Mouse (Mus musculus) heart, adult 11 months (tissue): Measurements from ENCODE around the gene Ddb1.

Source experiments
- DNase-seq: peaks from one replicate; pipeline ENCODE4 v3.0.0; 2022

The Ddb1 gene

GRCm38 (mm10) chr19:10591659-10592377 is 13.3 kb upstream of the Ddb1 start:
- no peak for DNase-seq

GRCm38 (mm10) chr19:10598188-10598587 is 6.9 kb upstream of the Ddb1 start:
- DNase-seq: peak; percentile 70

GRCm38 (mm10) chr19:10599648-10600047 is 5.5 kb upstream of the Ddb1 start:
- DNase-seq: no peak

GRCm38 (mm10) chr19:10602247-10602769 is 2.8 kb upstream of the Ddb1 start:
- DNase-seq: peak; percentile 93

GRCm38 (mm10) chr19:10602787-10603186 is 2.3 kb upstream of the Ddb1 start:
- peak; percentile 98 for DNase-seq

GRCm38 (mm10) chr19:10603660-10604523 is 1.2 kb upstream of the Ddb1 start:
- peak; percentile 91 for DNase-seq

- DNase-seq: no peak
These were observed 593 bp upstream of the Ddb1 start for GRCm38 (mm10) chr19:10604534-10604933.

GRCm38 (mm10) chr19:10605901-10606622 is 935 bp downstream of the Ddb1 start:
- DNase-seq: no peak

GRCm38 (mm10) chr19:10608573-10609240 is 3.6 kb downstream of the Ddb1 start:
- no peak for DNase-seq

- DNase-seq: peak; percentile 92
These were observed 29.2 kb downstream of the Ddb1 start, which contains the start of gene Vwce for GRCm38 (mm10) chr19:10634106-10634871. Vwce (plus strand) TSS chr19:10634213.

- DNase-seq: peak; percentile 93
These were observed 29.8 kb downstream of the Ddb1 start for GRCm38 (mm10) chr19:10634872-10635318.

GRCm38 (mm10) chr19:10637840-10638239 is 32.7 kb downstream of the Ddb1 start:
- DNase-seq: no peak

GRCm38 (mm10) chr19:10640080-10640479 is 35.0 kb downstream of the Ddb1 start:
- DNase-seq: no peak

- DNase-seq: no peak
These were observed 35.7 kb downstream of the Ddb1 start for GRCm38 (mm10) chr19:10640589-10641378.

- peak; percentile 89 for DNase-seq
These were observed 40.5 kb downstream of the Ddb1 start for GRCm38 (mm10) chr19:10645616-10646015.

- no peak for DNase-seq
These were observed 43.0 kb downstream of the Ddb1 start for GRCm38 (mm10) chr19:10648156-10648555.

- no peak for DNase-seq
These were observed 50.9 kb downstream of the Ddb1 start for GRCm38 (mm10) chr19:10656058-10656457.

GRCm38 (mm10) chr19:10657742-10658141 is 52.6 kb downstream of the Ddb1 start:
- no peak for DNase-seq

GRCm38 (mm10) chr19:10658406-10658805 is 53.3 kb downstream of the Ddb1 start:
- no peak for DNase-seq

- DNase-seq: no peak
These were observed 56.2 kb downstream of the Ddb1 start for GRCm38 (mm10) chr19:10661373-10661772.

- no peak for DNase-seq
These were observed 56.8 kb downstream of the Ddb1 start for GRCm38 (mm10) chr19:10661919-10662318.
